Mouse (Mus musculus): ENCODE measurements around the gene Pi16.

DNA sequence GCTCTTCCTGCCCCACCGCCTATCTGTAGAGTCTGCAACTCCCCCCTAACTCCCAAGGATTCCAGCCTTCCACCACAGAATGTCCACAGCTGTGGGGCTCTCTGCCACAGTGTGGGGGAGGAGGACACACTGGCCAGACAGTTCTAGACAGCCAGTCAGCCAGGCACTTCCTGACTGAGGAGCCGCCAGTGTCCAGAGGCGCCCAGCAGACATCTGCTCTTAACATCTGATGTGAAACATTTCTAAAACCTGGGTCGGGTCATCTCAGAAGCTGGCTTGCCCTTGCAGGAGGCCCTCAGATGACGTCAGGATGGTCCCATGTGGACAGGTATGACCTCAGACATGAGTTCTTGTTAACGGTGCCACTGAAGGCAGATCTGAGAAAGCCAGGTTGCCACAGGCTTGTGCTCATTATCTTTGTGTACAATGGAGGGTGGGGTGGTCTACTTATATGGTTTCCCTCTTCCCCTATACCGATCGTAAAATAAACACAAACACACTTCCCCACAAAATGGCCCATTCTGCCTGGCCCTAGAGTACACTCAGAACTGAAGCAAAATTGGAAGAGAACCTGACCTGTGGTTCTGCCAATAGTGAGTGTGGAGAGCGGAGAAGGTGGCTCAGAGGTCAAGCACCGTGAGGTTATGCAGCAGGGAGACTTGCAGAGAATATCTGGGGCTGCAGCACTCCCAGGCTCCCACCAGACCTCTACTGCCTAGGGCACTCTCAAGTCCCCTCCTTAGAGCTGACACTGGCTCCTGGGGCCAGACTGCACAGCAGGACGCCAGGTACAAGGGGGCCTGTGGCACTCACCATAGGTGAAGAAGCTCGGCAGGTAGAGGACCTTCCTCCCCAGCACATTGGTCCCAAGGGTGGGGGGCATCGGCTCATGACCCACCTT, 24.8 kb downstream of the Pi16 start:
- no peak for TF ChIP-seq MAFK (IDR thresholded peaks at IDR 0.05; ENCODE audit: insufficient read depth, low read depth, low read length)
- no peak for TF ChIP-seq CHD2 (IDR thresholded peaks at IDR 0.05; ENCODE audit: low read depth, low read length)
- no peak for TF ChIP-seq ZC3H11A (IDR thresholded peaks at IDR 0.05; ENCODE audit: borderline replicate concordance, low read depth, low read length)
